In the genomic region with DNA sequence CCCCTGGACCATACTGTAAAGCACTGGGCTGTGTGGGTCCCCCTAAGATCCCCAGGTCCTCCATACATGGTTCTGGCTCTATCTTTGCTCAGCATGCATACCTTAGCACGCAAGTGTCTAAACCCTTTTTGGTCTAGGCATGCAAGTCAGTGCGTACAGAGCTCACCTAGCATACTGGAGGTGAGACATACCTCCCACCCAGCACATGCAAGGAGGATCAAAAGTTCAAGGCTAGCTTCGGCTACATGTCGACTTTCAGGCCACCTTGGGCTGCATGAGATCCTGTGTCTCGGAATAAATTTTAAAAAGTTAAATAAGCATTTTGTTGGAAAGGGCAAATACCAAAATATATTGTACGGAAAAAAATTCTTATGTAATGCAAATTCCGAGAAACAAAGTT, we compare ENCODE assay signal across 8 mouse cellular contexts. TPM values are rescaled to one million over a fixed set of nuclear protein-coding genes. Genes with fewer than 3 reads are reported as not detected.
DNase-seq lines count a peak whose midpoint lies in the region; ATAC-seq and TF ChIP-seq lines count a peak whose summit lies in the region.

No protein-coding gene starts in this region.

- H3K9me3 ChIP-seq in heart, embryonic 10.5 days = no peaks in the 10 kb centered on the region
- H3K9me3 ChIP-seq in ES-Bruce4 (replicated peaks; ENCODE audit: control insufficient read depth, insufficient read depth, low read length, poor library complexity, severe bottlenecking) = no peaks in the 10 kb centered on the region
- H3K9me3 ChIP-seq in hindbrain, embryonic 11.5 days (ENCODE audit: control insufficient read depth, low read length) = no peaks in the 10 kb centered on the region
- H3K9me3 ChIP-seq in midbrain, embryonic 10.5 days (replicated peaks) = no peaks in the 10 kb centered on the region

- H3K4me3 ChIP-seq in heart, embryonic 10.5 days = peak overlapping the region; percentile 48
- no peak overlapping the region for H3K4me3 ChIP-seq in ES-Bruce4 (ENCODE audit: low read depth, low read length)
- H3K4me3 ChIP-seq in hindbrain, embryonic 11.5 days (ENCODE audit: low read depth, low read length) = no peak overlapping the region
- H3K4me3 ChIP-seq in midbrain, embryonic 10.5 days = peak overlapping the region; percentile 51

- no peak for DNase-seq in heart, embryonic 10.5 days (ENCODE audit: low spot score)
- DNase-seq in heart, adult 9 months (ENCODE audit: low spot score in 2 of 2) = no peak
- no peak for DNase-seq in hindbrain, embryonic 11.5 days (ENCODE audit: low spot score)
- DNase-seq in midbrain, embryonic 10.5 days (ENCODE audit: low spot score) = no peak
- DNase-seq in natural killer cell, adult 2 months (ENCODE audit: low spot score in 2 of 2) = no peak
- no peak for DNase-seq in thymus, postnatal 0 days (ENCODE audit: low spot score)
- DNase-seq in cerebellum, postnatal 25 days = no peak

- H3K27ac ChIP-seq in heart, embryonic 10.5 days = 0 out of 2 replicates have a peak overlapping the region, but pooled peaks have one; percentile 76
- peak overlapping the region; percentile 33 for H3K27ac ChIP-seq in ES-Bruce4 (ENCODE audit: insufficient read depth, low read length)
- H3K27ac ChIP-seq in hindbrain, embryonic 11.5 days (ENCODE audit: low read depth, low read length) = no peak overlapping the region; the same call in 1 of the 2 replicates
- peak overlapping the region; percentile 70 for H3K27ac ChIP-seq in midbrain, embryonic 10.5 days (replicated peaks)

- H3K9ac ChIP-seq in ES-Bruce4 (ENCODE audit: low read depth, poor library complexity, severe bottlenecking) = no peak overlapping the region
- no peak overlapping the region for H3K9ac ChIP-seq in hindbrain, embryonic 11.5 days (ENCODE audit: low read depth, low read length)

- no peak for TF ChIP-seq EP300 in ES-Bruce4 (IDR thresholded peaks at IDR 0.05; ENCODE audit: insufficient read depth, low read depth, low read length)

- H3K27me3 ChIP-seq in heart, embryonic 10.5 days (ENCODE audit: insufficient read depth, poor library complexity, severe bottlenecking) = no peaks in the 10 kb centered on the region
- H3K27me3 ChIP-seq in ES-Bruce4 (ENCODE audit: control insufficient read depth, insufficient read depth, low read length, poor library complexity, severe bottlenecking) = no peaks in the 10 kb centered on the region
- no peaks in the 10 kb centered on the region for H3K27me3 ChIP-seq in hindbrain, embryonic 11.5 days (ENCODE audit: control insufficient read depth, insufficient read depth, low read length)
- no peaks in the 10 kb centered on the region for H3K27me3 ChIP-seq in midbrain, embryonic 10.5 days (ENCODE audit: low read depth, poor library complexity, severe bottlenecking)

- no peaks in the 10 kb centered on the region for H3K36me3 ChIP-seq in heart, embryonic 10.5 days
- H3K36me3 ChIP-seq in ES-Bruce4 (ENCODE audit: control insufficient read depth, insufficient read depth, low read length, poor library complexity, severe bottlenecking) = no peaks in the 10 kb centered on the region
- no peaks in the 10 kb centered on the region for H3K36me3 ChIP-seq in hindbrain, embryonic 11.5 days (ENCODE audit: control insufficient read depth, insufficient read depth, low read length)
- H3K36me3 ChIP-seq in midbrain, embryonic 10.5 days = no peaks in the 10 kb centered on the region

- WGBS in heart, embryonic 10.5 days = 37% methylated on average over 7 of the region's 7 CpGs
- 44% methylated on average over 7 of the region's 7 CpGs for WGBS in hindbrain, embryonic 11.5 days
- WGBS in midbrain, embryonic 10.5 days = 51% methylated on average over 7 of the region's 7 CpGs

- peak; percentile 41; the same call in 1 of the 2 replicates for ATAC-seq in hindbrain, embryonic 11.5 days (ENCODE audit: low FRiP score)

- peaks cover 11% of the 10 kb centered on the region for H3K4me1 ChIP-seq in heart, embryonic 10.5 days
- peaks cover 4% of the 10 kb centered on the region for H3K4me1 ChIP-seq in ES-Bruce4 (ENCODE audit: control insufficient read depth, insufficient read depth, low read length)
- no peaks in the 10 kb centered on the region for H3K4me1 ChIP-seq in hindbrain, embryonic 11.5 days (replicated peaks; ENCODE audit: control insufficient read depth, insufficient read depth, low read length)
- peaks cover 9% of the 10 kb centered on the region for H3K4me1 ChIP-seq in midbrain, embryonic 10.5 days

- H3K4me2 ChIP-seq in hindbrain, embryonic 11.5 days (replicated peaks; ENCODE audit: low read depth, low read length) = no peak overlapping the region

- no peak for TF ChIP-seq CTCF in ES-Bruce4 (IDR thresholded peaks at IDR 0.05; ENCODE audit: low read depth, low read length)

- TF ChIP-seq POLR2A in ES-Bruce4 (IDR thresholded peaks at IDR 0.05; ENCODE audit: insufficient read depth, low read length) = no peak

RNA-seq across cellular contexts. Expression of gene Aacs, which starts 10.4 kb away (rescaled TPM):
- 24.2 and 30.1 TPM in 2 replicates for polyA plus RNA-seq in heart, embryonic 10.5 days (2016; fragmentation: Nextera tagmentation; extraction: Ambion mirVana)
- 23.2 and 26.3 TPM in 2 replicates for polyA plus RNA-seq in ES-Bruce4 (2011; ENCODE audit: insufficient read depth, insufficient read length, low read depth, missing spikeins)
- polyA plus RNA-seq in hindbrain, embryonic 11.5 days (2014; fragmentation: Nextera tagmentation; extraction: Ambion mirVana) = 48.6 and 50.1 TPM in 2 replicates
- polyA plus RNA-seq in midbrain, embryonic 10.5 days (2016; fragmentation: Nextera tagmentation; extraction: Ambion mirVana) = 63.9 and 71.5 TPM in 2 replicates
- 31.3 and 32.7 TPM in 2 replicates for polyA plus RNA-seq in thymus, postnatal 0 days (2015; fragmentation: Nextera tagmentation; extraction: Ambion mirVana)

RNA-seq across cellular contexts. Expression of gene Bri3bp, which starts 23.8 kb away (rescaled TPM):
- 45.6 and 52.9 TPM in 2 replicates for polyA plus RNA-seq in heart, embryonic 10.5 days (2016; fragmentation: Nextera tagmentation; extraction: Ambion mirVana)
- 43.8 and 45.8 TPM in 2 replicates for polyA plus RNA-seq in ES-Bruce4 (2011; ENCODE audit: insufficient read depth, insufficient read length, low read depth, missing spikeins)
- polyA plus RNA-seq in hindbrain, embryonic 11.5 days (2014; fragmentation: Nextera tagmentation; extraction: Ambion mirVana) = 30.1 and 30.8 TPM in 2 replicates
- polyA plus RNA-seq in midbrain, embryonic 10.5 days (2016; fragmentation: Nextera tagmentation; extraction: Ambion mirVana) = 49.2 and 54.7 TPM in 2 replicates
- polyA plus RNA-seq in thymus, postnatal 0 days (2015; fragmentation: Nextera tagmentation; extraction: Ambion mirVana) = 37.3 and 42.5 TPM in 2 replicates

RNA-seq across cellular contexts. Expression of gene Dhx37, which starts 31.3 kb away (rescaled TPM):
- 15.9 and 18.7 TPM in 2 replicates for polyA plus RNA-seq in heart, embryonic 10.5 days (2016; fragmentation: Nextera tagmentation; extraction: Ambion mirVana)
- polyA plus RNA-seq in ES-Bruce4 (2011; ENCODE audit: insufficient read depth, insufficient read length, low read depth, missing spikeins) = 35.2 and 42.3 TPM in 2 replicates
- polyA plus RNA-seq in hindbrain, embryonic 11.5 days (2014; fragmentation: Nextera tagmentation; extraction: Ambion mirVana) = 10.4 and 12.5 TPM in 2 replicates
- 17.4 and 21.2 TPM in 2 replicates for polyA plus RNA-seq in midbrain, embryonic 10.5 days (2016; fragmentation: Nextera tagmentation; extraction: Ambion mirVana)
- polyA plus RNA-seq in thymus, postnatal 0 days (2015; fragmentation: Nextera tagmentation; extraction: Ambion mirVana) = 8.1 and 8.2 TPM in 2 replicates

Comparison
In these comparisons a context has a peak if more than half of its experiments do, and no peak if none do; other contexts are left out.
1. H3K4me3 ChIP-seq: peak in heart, embryonic 10.5 days (single experiment) and midbrain, embryonic 10.5 days (single experiment); none in ES-Bruce4 (single experiment) and hindbrain, embryonic 11.5 days (single experiment).